Mouse (Mus musculus): ENCODE measurements at regions not wholly inside any gene's neighbourhood (a gene's known extent, or its start where the extent isn't known, plus 50 kb on each side); places are given as distances from the start of the nearest gene placed in this dataset.
"Not testable (repeated sequence)": the region's sequence is repeated elsewhere in the genome, so short reads cannot be mapped to it uniquely, and the experiment has no call there.

GRCm38 (mm10) chr4:4380024-4380590 lies 302.8 kb upstream of the Sdr16c6 start:
- no peak for DNase-seq (ENCODE audit: low spot score)

- no peak for DNase-seq (ENCODE audit: low spot score)
Measured at GRCm38 (mm10) chr4:4335216-4335615, 257.9 kb upstream of the Sdr16c6 start.

GRCm38 (mm10) chr4:4333472-4334123 lies 256.3 kb upstream of the Sdr16c6 start:
- no peak for DNase-seq (ENCODE audit: low spot score)

- DNase-seq (ENCODE audit: low spot score), result no peak
Measured at GRCm38 (mm10) chr4:4331105-4331504, 253.8 kb upstream of the Sdr16c6 start.

GRCm38 (mm10) chr4:4315651-4316411 lies 238.5 kb upstream of the Sdr16c6 start:
- no peak for DNase-seq (ENCODE audit: low spot score)

- DNase-seq (ENCODE audit: low spot score), result no peak
Measured at GRCm38 (mm10) chr4:4311496-4311895, 234.2 kb upstream of the Sdr16c6 start.

GRCm38 (mm10) chr4:4306922-4307321 lies 229.6 kb upstream of the Sdr16c6 start:
- no peak for DNase-seq (ENCODE audit: low spot score)

- DNase-seq (ENCODE audit: low spot score), result no peak
Measured at GRCm38 (mm10) chr4:4305740-4306249, 228.5 kb upstream of the Sdr16c6 start.

GRCm38 (mm10) chr4:4304666-4305065 lies 227.3 kb upstream of the Sdr16c6 start:
- DNase-seq (ENCODE audit: low spot score), result peak; percentile 67

GRCm38 (mm10) chr4:4300189-4300879 lies 223.0 kb upstream of the Sdr16c6 start:
- DNase-seq (ENCODE audit: low spot score), result no peak

- peak; percentile 13 for DNase-seq (ENCODE audit: low spot score)
Measured at GRCm38 (mm10) chr4:4299631-4300030, 222.3 kb upstream of the Sdr16c6 start.

GRCm38 (mm10) chr4:4249601-4250000 lies 172.3 kb upstream of the Sdr16c6 start:
- DNase-seq (ENCODE audit: low spot score), result no peak

GRCm38 (mm10) chr4:4247669-4248068 lies 170.3 kb upstream of the Sdr16c6 start:
- DNase-seq (ENCODE audit: low spot score), result no peak

- DNase-seq (ENCODE audit: low spot score), result not testable (repeated sequence)
Measured at GRCm38 (mm10) chr4:4242306-4242980, 165.1 kb upstream of the Sdr16c6 start.

GRCm38 (mm10) chr4:4226209-4226608 lies 148.9 kb upstream of the Sdr16c6 start:
- DNase-seq (ENCODE audit: low spot score), result no peak

- no peak for DNase-seq (ENCODE audit: low spot score)
Measured at GRCm38 (mm10) chr4:4219701-4220100, 142.4 kb upstream of the Sdr16c6 start.

- no peak for DNase-seq (ENCODE audit: low spot score)
Measured at GRCm38 (mm10) chr4:4211892-4212291, 134.6 kb upstream of the Sdr16c6 start.

- DNase-seq (ENCODE audit: low spot score), result no peak
Measured at GRCm38 (mm10) chr4:4205158-4205557, 127.8 kb upstream of the Sdr16c6 start.

- DNase-seq (ENCODE audit: low spot score), result no peak
Measured at GRCm38 (mm10) chr4:4199309-4199708, 122.0 kb upstream of the Sdr16c6 start.

- peak; percentile 57 for DNase-seq (ENCODE audit: low spot score)
Measured at GRCm38 (mm10) chr4:4195834-4196233, 118.5 kb upstream of the Sdr16c6 start.

- DNase-seq (ENCODE audit: low spot score), result no peak
Measured at GRCm38 (mm10) chr4:4195250-4195649, 117.9 kb upstream of the Sdr16c6 start.
